Mouse (Mus musculus) cerebellum, postnatal 14 days (tissue): ENCODE data around the gene Lhx9.

Experiments used
- DNase-seq, 2 experiments: peaks; one replicate each; pipeline ENCODE4 v3.0.0; 2021; ENCODE audit warnings: mixed read lengths in 2 of 2

Lhx9 gene

DNA sequence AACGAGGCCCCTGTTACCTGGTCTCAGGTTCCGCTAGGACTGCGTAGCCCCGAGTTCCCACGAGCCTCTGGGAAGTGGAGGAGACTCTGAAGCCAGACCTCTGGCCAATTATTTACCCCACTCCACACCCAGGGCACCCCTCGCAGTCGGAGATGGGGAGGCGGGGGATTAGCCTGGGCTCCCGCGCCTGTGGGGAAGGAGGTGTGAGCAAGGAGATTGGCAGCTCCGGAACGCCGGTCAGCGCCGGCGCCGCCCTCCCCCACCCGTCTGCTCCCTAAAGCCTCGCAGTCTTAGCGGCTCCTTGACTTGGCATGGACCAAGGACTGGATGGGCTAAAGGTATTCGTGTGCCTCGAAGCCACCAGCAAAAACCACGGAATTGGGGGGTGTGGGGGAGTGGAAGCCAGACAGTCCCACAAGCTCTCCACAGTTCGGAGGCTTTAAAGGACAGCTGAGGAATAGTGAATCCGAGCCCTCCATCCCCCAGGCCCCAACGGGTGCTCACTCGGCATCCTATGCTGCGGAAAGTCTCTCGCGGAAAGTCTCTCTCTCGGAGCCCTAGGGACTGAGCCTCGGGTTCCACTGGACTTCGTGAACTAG, at the start of gene Lhx9:
Lhx9 (minus strand) TSS at position 67 of the 599 bp plus-strand sequence.
- DNase-seq, result peak in 1 of 2 experiments; percentile 41

DNA sequence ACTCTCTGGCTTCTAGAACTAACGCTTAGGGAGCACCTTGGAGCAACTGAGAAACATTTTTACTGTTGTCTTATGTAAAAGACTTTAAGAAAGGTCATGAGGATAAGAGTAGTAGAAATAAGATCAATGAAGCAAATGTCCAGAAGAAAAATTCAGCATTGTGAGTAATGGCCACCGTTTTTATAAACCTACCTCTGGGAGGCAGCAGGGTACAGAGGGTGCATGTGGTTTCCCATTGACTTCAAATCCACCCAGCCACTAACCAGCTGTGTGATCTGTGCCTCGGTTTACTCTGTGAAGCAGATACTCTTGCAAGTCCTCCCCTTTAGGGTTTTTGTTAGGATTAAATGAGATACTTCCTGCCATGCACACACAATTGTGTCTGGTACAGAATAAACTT, 47.7 kb upstream of the Lhx9 start:
- DNase-seq, result no peak

- no peak for DNase-seq
These were observed 29.3 kb upstream of the Lhx9 start for GRCm38 (mm10) chr1:138877470-138878254.

DNA sequence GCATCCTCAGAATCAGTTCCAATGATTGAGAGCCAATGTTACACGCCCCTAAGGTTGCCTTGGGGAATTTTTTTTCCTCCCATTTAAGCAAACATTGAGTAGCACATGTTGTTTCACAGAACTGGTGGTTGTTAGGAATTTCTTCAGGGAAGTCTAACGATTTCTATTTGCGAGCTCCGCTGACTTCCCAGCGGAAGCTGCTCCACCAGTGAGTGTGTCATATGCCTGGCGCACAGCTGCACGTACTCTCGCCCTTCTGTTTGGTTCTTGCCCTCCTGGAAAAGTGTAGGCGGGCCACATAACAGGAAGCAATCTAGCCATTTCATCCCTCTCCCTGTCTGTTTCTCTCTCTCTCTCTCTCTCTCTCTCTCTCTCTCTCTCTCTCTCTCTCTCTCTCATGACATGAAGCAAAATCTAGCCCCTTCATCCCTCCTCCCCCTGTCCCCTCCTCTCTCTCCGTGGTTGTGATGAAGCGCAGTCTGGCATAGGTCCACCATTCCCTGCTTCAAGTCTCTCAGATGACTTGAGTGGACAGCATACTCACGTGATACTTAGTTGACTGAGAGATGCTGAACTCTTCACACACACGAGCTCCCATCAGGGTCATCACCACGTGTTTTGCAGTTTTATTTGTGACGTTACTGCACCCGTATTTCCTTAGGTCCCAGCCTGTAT, 28.1 kb upstream of the Lhx9 start:
- no peak for DNase-seq

- peak; percentile 86 to 88 for DNase-seq
These were observed 7.9 kb upstream of the Lhx9 start, which contains the start of gene 2310009B15Rik for GRCm38 (mm10) chr1:138856101-138856950. Gene 2310009B15Rik (minus strand): TSS chr1:138856852.

DNA sequence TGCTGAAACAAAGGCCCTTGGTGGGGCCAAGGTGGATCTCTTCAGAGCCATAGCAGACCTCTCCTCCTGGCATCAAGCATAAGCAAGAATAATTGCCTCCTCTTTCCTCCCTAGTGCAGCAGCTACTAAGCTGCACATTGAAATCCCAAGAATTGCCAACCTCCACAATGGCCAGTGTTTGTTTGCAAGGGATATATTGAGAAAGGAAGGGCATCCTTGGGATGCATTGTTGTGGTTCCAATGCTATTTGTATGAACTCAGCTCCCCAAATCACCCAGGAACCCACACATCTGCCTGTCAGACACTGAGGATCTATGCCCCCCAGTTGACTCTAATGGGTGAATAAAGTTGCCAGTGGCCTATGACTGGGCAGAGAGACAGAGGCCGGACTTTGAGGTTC, 2.4 kb upstream of the Lhx9 start:
- DNase-seq, result no peak

GRCm38 (mm10) chr1:138850161-138850539, 1.8 kb upstream of the Lhx9 start:
- no peak for DNase-seq

- no peak for DNase-seq
These were observed 1.3 kb upstream of the Lhx9 start for GRCm38 (mm10) chr1:138849531-138850160.

GRCm38 (mm10) chr1:138848026-138848425, 351 bp downstream of the Lhx9 start:
- DNase-seq, result no peak

- DNase-seq, result no peak
These were observed 1.2 kb downstream of the Lhx9 start for GRCm38 (mm10) chr1:138847146-138847545.

DNA sequence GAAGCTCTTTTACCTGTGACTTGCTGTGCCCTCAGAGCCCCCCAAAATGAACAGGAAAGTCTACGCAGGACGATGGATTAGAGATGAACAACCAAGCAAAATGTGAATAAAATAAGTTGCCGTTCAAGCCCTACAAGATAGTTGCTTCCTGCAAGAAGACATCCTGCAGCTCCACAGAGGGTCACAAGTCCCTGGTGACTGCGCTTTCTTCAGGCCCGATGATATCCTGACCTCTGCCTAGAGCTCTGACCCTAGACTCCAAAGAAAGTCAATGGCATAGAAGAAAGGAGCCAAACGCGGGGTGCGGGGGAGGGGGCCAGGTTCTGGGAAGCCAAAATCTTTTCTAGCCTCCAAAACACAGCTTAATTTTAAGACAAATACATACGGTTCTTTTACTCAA, 1.8 kb downstream of the Lhx9 start:
- no peak for DNase-seq

GRCm38 (mm10) chr1:138846131-138846530, 2.2 kb downstream of the Lhx9 start:
- no peak for DNase-seq

GRCm38 (mm10) chr1:138845481-138845880, 2.9 kb downstream of the Lhx9 start:
- no peak for DNase-seq

DNA sequence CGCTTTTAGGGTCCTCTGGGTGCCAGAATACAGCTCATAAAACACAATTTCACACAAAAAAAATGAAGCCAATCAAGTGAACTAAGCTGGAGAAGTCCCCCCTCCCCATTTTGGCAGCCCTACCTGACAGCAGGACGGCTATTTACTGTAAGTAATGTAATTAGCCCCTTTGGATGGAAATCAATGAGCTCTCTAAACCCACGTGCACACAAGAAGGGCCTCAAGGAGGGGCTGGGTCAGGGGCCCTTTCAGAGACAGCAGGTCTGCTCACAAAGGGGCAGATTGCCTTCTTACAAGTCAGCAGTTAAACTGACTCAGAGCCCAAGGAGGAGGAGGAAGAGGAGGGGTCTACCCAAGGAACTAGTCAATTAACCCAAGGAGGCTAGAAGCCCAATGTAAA, 4.2 kb downstream of the Lhx9 start:
- DNase-seq, result peak in 1 of 2 experiments; percentile 40

DNA sequence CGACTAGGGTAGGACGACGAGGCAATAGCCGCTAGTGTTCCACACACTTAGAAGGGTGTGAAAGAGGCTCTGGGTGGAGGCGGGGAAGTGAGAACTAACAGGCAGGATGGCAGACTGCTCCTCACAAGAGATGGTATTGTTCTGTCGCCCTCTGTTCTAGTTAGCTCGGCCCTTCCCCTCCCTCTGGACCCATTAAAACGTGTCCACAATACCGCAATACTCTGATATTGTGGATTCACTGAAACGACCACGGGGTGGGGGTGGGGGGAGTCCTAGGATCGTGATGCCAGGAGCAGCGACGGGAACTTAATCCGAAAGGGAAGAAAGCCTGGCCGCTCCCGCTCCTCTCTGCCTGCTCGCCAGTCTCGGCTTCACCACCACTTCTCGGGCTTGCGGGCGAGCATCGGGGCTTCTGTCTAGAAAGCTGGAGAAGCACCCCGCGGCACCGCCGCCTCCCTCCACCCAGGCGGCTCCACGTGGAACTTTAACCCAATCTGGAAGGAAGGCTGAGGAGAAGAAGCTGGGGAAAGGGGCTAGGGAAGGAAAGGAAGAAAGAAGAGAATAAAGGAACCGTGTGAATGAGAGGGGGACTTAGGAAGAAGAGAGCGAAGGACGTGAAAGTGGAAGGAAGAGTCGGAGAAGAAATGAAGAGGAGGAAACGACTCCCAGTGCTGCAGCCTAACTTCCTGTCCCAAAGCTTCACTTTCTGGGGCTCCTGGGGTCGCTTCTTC, 4.9 kb downstream of the Lhx9 start:
- DNase-seq, result peak; percentile 34 to 40

GRCm38 (mm10) chr1:138842756-138843155, 5.6 kb downstream of the Lhx9 start:
- no peak for DNase-seq

DNA sequence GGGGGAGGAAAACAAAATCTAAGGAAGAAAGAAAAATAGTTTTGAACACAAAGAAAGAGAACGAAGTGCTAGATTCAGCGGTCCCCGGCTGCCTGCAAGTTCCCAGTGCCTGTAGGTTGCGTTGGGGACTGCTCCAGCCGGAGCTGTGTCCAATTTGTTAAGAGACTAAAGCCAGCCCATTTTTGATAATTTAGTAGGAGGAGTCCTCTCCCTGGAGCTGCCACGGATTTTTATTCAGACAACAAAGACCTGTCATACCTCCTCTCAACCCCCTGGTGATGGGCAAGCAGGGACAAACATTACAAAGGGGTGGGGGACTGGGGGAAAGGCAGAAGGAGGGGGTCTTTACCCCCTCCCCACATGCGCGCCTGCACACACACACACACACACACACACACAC, 6.1 kb downstream of the Lhx9 start:
- peak in 1 of 2 experiments; percentile 40 for DNase-seq

- peak; percentile 48 to 66 for DNase-seq
These were observed 6.9 kb downstream of the Lhx9 start for GRCm38 (mm10) chr1:138841306-138842095.

DNA sequence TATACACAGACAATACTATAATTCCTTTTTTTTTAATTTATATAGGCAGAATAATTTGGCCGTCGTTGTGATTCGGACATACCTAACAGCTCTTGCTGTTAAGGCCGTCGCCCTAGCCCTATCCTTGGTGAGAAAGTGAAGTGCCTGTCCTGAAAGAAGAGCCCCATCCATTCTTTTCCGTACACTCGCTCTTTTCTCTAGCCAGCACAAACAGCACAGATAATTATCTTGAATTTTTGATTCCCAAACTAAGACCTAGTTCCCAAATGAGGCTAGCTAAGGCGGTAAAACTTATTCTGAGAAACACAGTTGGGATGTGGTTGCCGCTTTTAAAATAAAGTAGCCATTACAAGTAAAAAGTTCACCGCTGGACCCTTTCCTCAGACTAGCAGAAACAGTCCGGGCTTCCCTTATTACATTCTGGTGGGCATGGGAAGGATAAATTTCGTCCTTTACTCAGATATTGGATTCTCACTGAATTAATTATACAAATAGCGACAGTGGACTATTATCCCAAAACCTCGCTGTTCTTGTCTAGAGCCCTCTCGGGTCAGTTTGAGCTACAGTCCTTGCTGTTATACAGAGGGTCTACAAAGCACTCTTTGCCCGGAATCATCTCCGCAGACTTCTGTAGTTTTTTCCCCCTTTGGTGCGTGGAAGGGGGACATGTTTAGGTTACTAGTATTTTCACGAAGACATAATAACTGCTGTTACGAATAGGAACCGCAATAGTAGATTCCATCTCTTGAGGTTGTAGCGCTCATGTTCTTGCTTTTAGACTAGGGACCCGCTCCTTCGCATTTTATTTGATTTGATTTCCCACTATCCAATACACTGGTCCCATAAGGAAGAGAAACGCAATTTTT, 7.7 kb downstream of the Lhx9 start:
- DNase-seq, result peak in 1 of 2 experiments; percentile 34
